Comparison of ENCODE assay signal across 9 mouse cellular contexts in the genomic region with DNA sequence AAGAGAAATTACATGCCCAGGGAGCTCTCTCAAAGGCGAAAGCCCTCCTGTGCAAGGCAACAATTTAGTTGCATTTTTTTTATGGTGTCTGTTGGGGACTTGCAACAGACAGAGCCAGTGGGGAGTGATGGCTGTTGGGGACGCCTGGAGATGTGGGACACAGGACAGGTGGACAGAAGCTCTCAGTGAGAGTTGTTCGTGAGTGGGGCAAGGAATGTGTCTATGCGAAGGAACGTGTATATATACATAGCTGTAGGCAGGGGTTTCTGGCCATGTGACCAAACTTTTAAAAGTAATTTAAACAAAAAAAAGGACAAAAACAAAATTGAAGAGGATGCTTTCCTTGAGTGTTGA. TPM values are rescaled to one million over a fixed set of nuclear protein-coding genes. Genes with fewer than 3 reads are reported as not detected.
DNase-seq lines count a peak whose midpoint lies in the region; ATAC-seq lines count a peak whose summit lies in the region.
"Had no signal": no experiment of that assay in that cellular context is flagged by ENCODE, and none has a peak within 500 bp of the region (broad histone marks: within the 10 kb centered on the region; RNA-seq: fewer than 3 reads in every experiment).

No protein-coding gene starts in this region.

- H3K36me3 ChIP-seq in kidney, embryonic 15.5 days = peaks cover 47% of the 10 kb centered on the region
- H3K36me3 ChIP-seq in embryonic facial prominence, embryonic 13.5 days = peaks cover 26% of the 10 kb centered on the region; the same call in 1 of the 2 replicates
- H3K36me3 ChIP-seq in forebrain, embryonic 15.5 days = 0 out of 2 replicates have a peak, but pooled peaks cover 4% of the 10 kb centered on the region
- H3K36me3 ChIP-seq in midbrain, embryonic 14.5 days (ENCODE audit: control insufficient read depth, insufficient read depth, low read length) = peaks cover 15% of the 10 kb centered on the region

- no peak overlapping the region; the same call in 1 of the 2 replicates for H3K4me3 ChIP-seq in kidney, embryonic 15.5 days (replicated peaks)
- 0 out of 2 replicates have a peak overlapping the region, but pooled peaks have one; percentile 17 for H3K4me3 ChIP-seq in embryonic facial prominence, embryonic 13.5 days
- peak overlapping the region; percentile 9; the same call in 1 of the 2 replicates for H3K4me3 ChIP-seq in forebrain, embryonic 15.5 days
- no peak overlapping the region for H3K4me3 ChIP-seq in midbrain, embryonic 14.5 days (replicated peaks; ENCODE audit: low read depth, low read length)

- H3K9ac ChIP-seq in kidney, embryonic 15.5 days = no peak overlapping the region
- no peak overlapping the region for H3K9ac ChIP-seq in embryonic facial prominence, embryonic 13.5 days
- H3K9ac ChIP-seq in forebrain, embryonic 15.5 days (replicated peaks) = no peak overlapping the region
- H3K9ac ChIP-seq in midbrain, embryonic 14.5 days (replicated peaks; ENCODE audit: low read length) = no peak overlapping the region; the same call in 1 of the 2 replicates

- peaks cover 68% of the 10 kb centered on the region for H3K4me1 ChIP-seq in kidney, embryonic 15.5 days
- peaks cover 62% of the 10 kb centered on the region for H3K4me1 ChIP-seq in embryonic facial prominence, embryonic 13.5 days
- H3K4me1 ChIP-seq in forebrain, embryonic 15.5 days = peaks cover 69% of the 10 kb centered on the region
- H3K4me1 ChIP-seq in midbrain, embryonic 14.5 days (ENCODE audit: control insufficient read depth, insufficient read depth, low read length) = peaks cover 28% of the 10 kb centered on the region

- intact Hi-C loops in left cerebral cortex, postnatal 25 days (cut with DNase I) = no loop called here

- peak overlapping the region; percentile 82 for H3K27ac ChIP-seq in kidney, embryonic 15.5 days
- H3K27ac ChIP-seq in embryonic facial prominence, embryonic 13.5 days = peak overlapping the region; percentile 86
- peak overlapping the region; percentile 70 for H3K27ac ChIP-seq in forebrain, embryonic 15.5 days (replicated peaks)
- no peak overlapping the region for H3K27ac ChIP-seq in midbrain, embryonic 14.5 days (replicated peaks; ENCODE audit: low read depth, low read length)

- H3K4me2 ChIP-seq in kidney, embryonic 15.5 days = peak overlapping the region; percentile 32
- peak overlapping the region; percentile 54 for H3K4me2 ChIP-seq in embryonic facial prominence, embryonic 13.5 days
- peak overlapping the region; percentile 22 for H3K4me2 ChIP-seq in forebrain, embryonic 15.5 days (replicated peaks)
- H3K4me2 ChIP-seq in midbrain, embryonic 14.5 days (ENCODE audit: low read length) = 0 out of 2 replicates have a peak overlapping the region, but pooled peaks have one; percentile 7

- H3K9me3 ChIP-seq in kidney, embryonic 15.5 days (replicated peaks) = no peaks in the 10 kb centered on the region
- no peaks in the 10 kb centered on the region for H3K9me3 ChIP-seq in embryonic facial prominence, embryonic 13.5 days
- H3K9me3 ChIP-seq in forebrain, embryonic 15.5 days = no peaks in the 10 kb centered on the region
- no peaks in the 10 kb centered on the region for H3K9me3 ChIP-seq in midbrain, embryonic 14.5 days (ENCODE audit: control insufficient read depth, low read length)

- 24% methylated on average over 5 of the region's 5 CpGs for WGBS in kidney, embryonic 15.5 days
- whole genome bisulfite sequencing in embryonic facial prominence, embryonic 13.5 days = 25% methylated on average over 5 of the region's 5 CpGs
- 14% methylated on average over 5 of the region's 5 CpGs for WGBS in forebrain, embryonic 15.5 days
- WGBS in midbrain, embryonic 14.5 days = 56% methylated on average over 5 of the region's 5 CpGs

- peak; percentile 55 for ATAC-seq in kidney, embryonic 15.5 days (replicated peaks; ENCODE audit: low FRiP score)
- ATAC-seq in embryonic facial prominence, embryonic 13.5 days (ENCODE audit: insufficient number of reproducible peaks, insufficient read depth, low FRiP score, low TSS enrichment, low read depth) = no peak
- 0 out of 2 replicates have a peak, but pooled peaks have one; percentile 25 for ATAC-seq in forebrain, embryonic 15.5 days (replicated peaks)
- ATAC-seq in midbrain, embryonic 14.5 days (ENCODE audit: low FRiP score, low TSS enrichment) = no peak

- no peaks in the 10 kb centered on the region for H3K27me3 ChIP-seq in kidney, embryonic 15.5 days
- no peaks in the 10 kb centered on the region for H3K27me3 ChIP-seq in embryonic facial prominence, embryonic 13.5 days
- H3K27me3 ChIP-seq in forebrain, embryonic 15.5 days = no peaks in the 10 kb centered on the region
- H3K27me3 ChIP-seq in midbrain, embryonic 14.5 days (ENCODE audit: control insufficient read depth, insufficient read depth, low read length) = no peaks in the 10 kb centered on the region

- DNase-seq in kidney, postnatal 4 days = no peak
- DNase-seq in midbrain, embryonic 14.5 days = no peak
- no peak for DNase-seq in ovary, postnatal 36 days (ENCODE audit: low spot score)
- no peak for DNase-seq in left cerebral cortex, postnatal 25 days (ENCODE audit: low spot score in 2 of 2)
- DNase-seq: thymus, postnatal 4 days had no signal

RNA-seq across cellular contexts. Expression of a gene that starts 39.6 kb away (rescaled TPM):
- polyA plus RNA-seq in kidney, embryonic 15.5 days (2015; fragmentation: Nextera tagmentation; extraction: Ambion mirVana) = 81.9 and 84.5 TPM in 2 replicates
- polyA plus RNA-seq in embryonic facial prominence, embryonic 13.5 days (2015; fragmentation: Nextera tagmentation; extraction: Ambion mirVana) = 47.7 and 49.9 TPM in 2 replicates
- 87.4 and 90.5 TPM in 2 replicates for polyA plus RNA-seq in forebrain, embryonic 15.5 days (2015; fragmentation: Nextera tagmentation; extraction: Ambion mirVana)
- 114 and 125 TPM in 2 replicates for polyA plus RNA-seq in midbrain, embryonic 14.5 days (2014; fragmentation: Nextera tagmentation; extraction: Ambion mirVana)
- 100 to 1,000 TPM; 129 to 137 TPM for total RNA-seq in left cerebral cortex, postnatal 25 days (2021)
- total RNA-seq: MEL had no signal

Comparison
In these comparisons a context has a peak if more than half of its experiments do, and no peak if none do; other contexts are left out.
1. ATAC-seq: peak in kidney, embryonic 15.5 days (single experiment) and forebrain, embryonic 15.5 days (single experiment); none in embryonic facial prominence, embryonic 13.5 days (single experiment) and midbrain, embryonic 14.5 days (single experiment).
2. H3K4me3 ChIP-seq: peak in embryonic facial prominence, embryonic 13.5 days (single experiment) and forebrain, embryonic 15.5 days (single experiment); none in kidney, embryonic 15.5 days (single experiment) and midbrain, embryonic 14.5 days (single experiment).
3. Peak in every context shown above with its lines, with median percentiles within 50 percentile points of each other: H3K4me2 ChIP-seq.